In genomic region chr7:12880911-12881660, GRCm38 (mm10) we compare ENCODE assay signal across 7 mouse cellular contexts. TPM values are rescaled to one million over a fixed set of nuclear protein-coding genes. Genes with fewer than 3 reads are reported as not detected.
DNase-seq lines count a peak whose midpoint lies in the region; ATAC-seq lines count a peak whose summit lies in the region.

Gene Zfp128, plus strand, starts transcription at chr7:12881177.

- WGBS in intestine, embryonic 15.5 days, result under 1% methylated on average over 35 of the region's 35 CpGs
- WGBS in midbrain, embryonic 10.5 days, result 2% methylated on average over 35 of the region's 35 CpGs

- intact Hi-C loops in gastrocnemius, postnatal 36 days (cut with DNase I), result no loop called here
- intact Hi-C loops in left cerebral cortex, postnatal 25 days (cut with DNase I), result loop anchor here (1.0 to 5.0 kb wide), 2 partner anchors 16 to 64 kb away; partner anchors contain the start of genes Zfp329 and Zscan22

- peak within 1 kb of the TSS; percentile 68 for H3K4me3 ChIP-seq in intestine, embryonic 15.5 days (replicated peaks)
- H3K4me3 ChIP-seq in midbrain, embryonic 10.5 days, result peak within 1 kb of the TSS; percentile 83

- H3K27ac ChIP-seq in intestine, embryonic 15.5 days, result peak within 1 kb of the TSS; percentile 13; the same call in 1 of the 2 replicates
- peak within 1 kb of the TSS; percentile 92 for H3K27ac ChIP-seq in midbrain, embryonic 10.5 days (replicated peaks)

- H3K9ac ChIP-seq in intestine, embryonic 15.5 days, result peak within 1 kb of the TSS; percentile 66

- peak; percentile 100 for ATAC-seq in intestine, embryonic 15.5 days

- H3K27me3 ChIP-seq in intestine, embryonic 15.5 days (replicated peaks), result no peaks in the 10 kb centered on the region
- H3K27me3 ChIP-seq in midbrain, embryonic 10.5 days (ENCODE audit: low read depth, poor library complexity, severe bottlenecking), result no peaks in the 10 kb centered on the region

- peaks cover 5% of the 10 kb centered on the region; the same call in 1 of the 2 replicates for H3K4me1 ChIP-seq in intestine, embryonic 15.5 days (replicated peaks)
- peaks cover 14% of the 10 kb centered on the region for H3K4me1 ChIP-seq in midbrain, embryonic 10.5 days

- peaks cover 6% of the 10 kb centered on the region; the same call in 1 of the 2 replicates for H3K36me3 ChIP-seq in intestine, embryonic 15.5 days
- peaks cover 23% of the 10 kb centered on the region for H3K36me3 ChIP-seq in midbrain, embryonic 10.5 days

- peak; percentile 96 for DNase-seq in adrenal gland, adult 2 months
- DNase-seq in embryo, embryonic 11.5 days (ENCODE audit: low read depth, low spot score), result peak; percentile 92
- DNase-seq in gastrocnemius, postnatal 36 days, result peak; percentile 89 to 93
- DNase-seq in left cerebral cortex, postnatal 25 days (ENCODE audit: low spot score in 2 of 2), result peak; percentile 96 to 98
- DNase-seq in midbrain, embryonic 10.5 days (ENCODE audit: low spot score), result peak; percentile 95
- peak; percentile 90 for DNase-seq in right cerebral cortex, postnatal 4 days

- no peaks in the 10 kb centered on the region for H3K9me3 ChIP-seq in intestine, embryonic 15.5 days
- H3K9me3 ChIP-seq in midbrain, embryonic 10.5 days (replicated peaks), result no peaks in the 10 kb centered on the region

- peak within 1 kb of the TSS; percentile 84 for H3K4me2 ChIP-seq in intestine, embryonic 15.5 days (replicated peaks)

RNA-seq across cellular contexts. Expression of gene Zfp128, which starts in this region (rescaled TPM):
- total RNA-seq in adrenal gland, adult 2 months (2021), result 1 to 10 TPM; 2.9 to 3.7 TPM
- polyA plus RNA-seq in adrenal gland, adult 2 months (2012; rRNA removed), result 0.28 and 0.43 TPM in 2 replicates
- 1 to 10 TPM; 1.3 to 2.0 TPM for total RNA-seq in gastrocnemius, postnatal 36 days (2021)
- 3.1 and 3.3 TPM in 2 replicates for polyA plus RNA-seq in intestine, embryonic 15.5 days (2015; fragmentation: Nextera tagmentation; extraction: Ambion mirVana)
- total RNA-seq in left cerebral cortex, postnatal 25 days (2021), result 1 to 10 TPM; 6.9 to 7.4 TPM
- 5.5 and 5.7 TPM in 2 replicates for polyA plus RNA-seq in midbrain, embryonic 10.5 days (2016; fragmentation: Nextera tagmentation; extraction: Ambion mirVana)

Comparison
In these comparisons a context has a peak if more than half of its experiments do, and no peak if none do; other contexts are left out.
1. Peak in every context shown above with its lines: DNase-seq, ATAC-seq, H3K4me3 ChIP-seq and H3K27ac ChIP-seq.